ENCODE assay signal across 8 mouse cellular contexts in the genomic region with DNA sequence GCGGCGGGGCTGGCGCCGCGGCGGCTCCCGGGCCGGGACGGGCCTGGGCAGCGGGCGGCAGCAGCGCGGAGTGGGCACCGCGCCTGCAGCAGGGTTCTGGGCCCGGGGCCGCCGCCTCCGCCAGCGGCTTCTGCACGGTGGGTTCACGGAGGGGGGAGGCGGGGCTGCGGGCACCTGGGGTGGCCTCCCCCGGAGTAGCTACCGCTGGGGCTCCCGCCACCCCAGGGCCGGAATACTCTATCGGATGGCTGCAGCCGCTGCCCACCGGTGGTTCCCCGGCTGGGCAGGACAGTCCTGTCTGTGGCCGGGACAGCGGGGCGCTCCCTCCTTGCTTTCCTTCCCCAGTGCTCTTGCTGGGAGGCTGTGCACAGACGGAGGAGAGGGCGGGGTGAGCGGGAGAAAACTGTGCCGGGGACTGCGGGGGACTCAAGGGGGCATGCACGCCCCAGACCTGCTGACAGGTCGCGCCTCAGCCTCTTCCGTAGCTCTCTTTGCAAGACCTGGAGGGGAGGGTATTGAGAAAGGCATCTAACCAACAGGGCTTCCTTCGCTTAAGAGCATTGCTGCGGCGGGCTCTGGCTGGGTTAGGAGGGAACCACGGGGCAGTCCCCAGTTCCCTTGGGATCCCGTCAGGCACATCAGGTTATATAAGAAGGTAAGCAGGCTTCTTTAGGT. TPM values are rescaled to one million over a fixed set of nuclear protein-coding genes. Genes with fewer than 3 reads are reported as not detected.
DNase-seq lines count a peak whose midpoint lies in the region; ATAC-seq and TF ChIP-seq lines count a peak whose summit lies in the region.

No protein-coding gene starts in this region.

- no peaks in the 10 kb centered on the region for H3K27me3 ChIP-seq in embryonic facial prominence, embryonic 14.5 days (replicated peaks; ENCODE audit: control insufficient read depth, insufficient read depth, low read length)
- no peaks in the 10 kb centered on the region for H3K27me3 ChIP-seq in liver, adult 2 months (ENCODE audit: control insufficient read depth, insufficient read depth, low read length)

- no peaks in the 10 kb centered on the region for H3K36me3 ChIP-seq in embryonic facial prominence, embryonic 14.5 days (ENCODE audit: control insufficient read depth, insufficient read depth, low read length)
- H3K36me3 ChIP-seq in liver, adult 2 months (ENCODE audit: control insufficient read depth, insufficient read depth, low read length): no peaks in the 10 kb centered on the region

- H3K27ac ChIP-seq in embryonic facial prominence, embryonic 14.5 days (replicated peaks; ENCODE audit: low read depth, low read length): peak overlapping the region; percentile 88
- H3K27ac ChIP-seq in liver, adult 2 months (replicated peaks; ENCODE audit: insufficient read depth, low read depth, low read length): no peak overlapping the region

- H3K79me2 ChIP-seq in liver, adult 2 months (ENCODE audit: control insufficient read depth, insufficient read depth, low read length): no peaks in the 10 kb centered on the region

- H3K4me2 ChIP-seq in embryonic facial prominence, embryonic 14.5 days (ENCODE audit: low read depth, low read length): peak overlapping the region; percentile 81

- no peak for TF ChIP-seq CTCF in liver, adult 2 months (IDR thresholded peaks at IDR 0.05; ENCODE audit: low read depth, low read length)

- no peak for TF ChIP-seq POLR2A in liver, adult 2 months (IDR thresholded peaks at IDR 0.05; ENCODE audit: extremely low read depth, insufficient read depth, low read length)

- intact Hi-C loops in heart, postnatal 36 days (cut with DNase I): loop anchor here (1.0 to 2.0 kb wide), 2 partner anchors 41 to 67 kb away; no protein-coding TSS in a partner anchor

- H3K4me1 ChIP-seq in embryonic facial prominence, embryonic 14.5 days (ENCODE audit: control insufficient read depth, insufficient read depth, low read length): peaks cover 24% of the 10 kb centered on the region
- H3K4me1 ChIP-seq in liver, adult 2 months (ENCODE audit: control insufficient read depth, insufficient read depth, low read length): peaks cover 4% of the 10 kb centered on the region

- no peaks in the 10 kb centered on the region for H3K9me3 ChIP-seq in embryonic facial prominence, embryonic 14.5 days (ENCODE audit: control insufficient read depth, low read length)

- WGBS in embryonic facial prominence, embryonic 14.5 days: under 1% methylated on average over 28 of the region's 49 CpGs
- 5% methylated on average over 44 of the region's 49 CpGs for WGBS in liver, adult 2 months

- peak; percentile 63 for DNase-seq in kidney, adult 18-20 months
- no peak for DNase-seq in kidney, adult 8-10 months
- DNase-seq in adrenal gland, postnatal 14 days: peak; percentile 65
- DNase-seq in embryonic facial prominence, embryonic 14.5 days (ENCODE audit: low spot score): no peak
- peak; percentile 41 to 74 for DNase-seq in heart, postnatal 36 days
- no peak for DNase-seq in liver, adult 2 months (ENCODE audit: extremely low read depth, low read depth, low spot score)
- peak; percentile 45 for DNase-seq in naive thymus-derived CD4-positive, alpha-beta T cell, adult 2 months (ENCODE audit: low read depth)
- DNase-seq in testis, postnatal 14 days (ENCODE audit: low spot score): peak; percentile 15

- H3K9ac ChIP-seq in embryonic facial prominence, embryonic 14.5 days (ENCODE audit: low read depth, low read length): peak overlapping the region; percentile 84
- peak overlapping the region; percentile 73 for H3K9ac ChIP-seq in liver, adult 2 months (ENCODE audit: low read depth, low read length)

- H3K4me3 ChIP-seq in embryonic facial prominence, embryonic 14.5 days (ENCODE audit: low read depth, low read length): peak overlapping the region; percentile 85
- peak overlapping the region; percentile 71 for H3K4me3 ChIP-seq in liver, adult 2 months (ENCODE audit: insufficient read depth, low read depth, low read length)

- peak; percentile 45 for ATAC-seq in embryonic facial prominence, embryonic 14.5 days (ENCODE audit: low read depth)

RNA-seq across cellular contexts. Expression of a gene that starts 0.8 kb away (rescaled TPM):
- 16.7 and 18.7 TPM in 2 replicates for total RNA-seq in adrenal gland, postnatal 14 days (2021)
- polyA plus RNA-seq in embryonic facial prominence, embryonic 14.5 days (2014; fragmentation: Nextera tagmentation; extraction: Ambion mirVana): 1.7 and 2.4 TPM in 2 replicates
- 1 to 10 TPM; 8.7 to 9.0 TPM for total RNA-seq in heart, postnatal 36 days (2021)
- 1.6 and 1.9 TPM in 2 replicates for total RNA-seq in liver, adult 2 months (2014; rRNA removed)
- polyA plus RNA-seq in liver, adult 2 months (2012; rRNA removed): 0.82 and 1.1 TPM in 2 replicates

Comparison
In these comparisons a context has a peak if more than half of its experiments do, and no peak if none do; other contexts are left out.
1. DNase-seq: peak in kidney, adult 18-20 months (single experiment), adrenal gland, postnatal 14 days (single experiment), heart, postnatal 36 days (2 of 2), naive thymus-derived CD4-positive, alpha-beta T cell, adult 2 months (single experiment) and testis, postnatal 14 days (single experiment); none in kidney, adult 8-10 months (0 of 2), embryonic facial prominence, embryonic 14.5 days (single experiment) and liver, adult 2 months (single experiment).